Mouse (Mus musculus) neural tube, embryonic 14.5 days (tissue): ENCODE results near the gene Psat1. TPM values are rescaled to one million over a fixed set of nuclear protein-coding genes. Genes with fewer than 3 reads are reported as not detected.

Experiments used
- ATAC-seq: fragments of 200-750 bp; cut with Nextera tagmentation; 2 replicates; pipeline ENCODE4 v1.8.0; 2017; ENCODE audit warnings: low read depth, mild to moderate bottlenecking, moderate TSS enrichment, moderate library complexity
- H3K27ac ChIP-seq: fragments of 300-500 bp; sonication (generic); 2 replicates; pipeline ENCODE4 v1.5.1; 2014; ENCODE audit warnings: low read depth, mild to moderate bottlenecking, control low read depth, low read length, moderate library complexity, mixed read lengths
- H3K27me3 ChIP-seq: fragments of 300-500 bp; sonication (generic); 2 replicates; pipeline ENCODE4 v1.6.1; 2014; ENCODE audit warnings: low read length; ENCODE audit not compliant: control insufficient read depth, insufficient read depth
- H3K36me3 ChIP-seq: fragments of 300-500 bp; sonication (generic); 2 replicates; pipeline ENCODE4 v1.6.1; 2014; ENCODE audit warnings: low read length, mixed read lengths; ENCODE audit not compliant: control insufficient read depth, insufficient read depth
- H3K4me1 ChIP-seq: fragments of 300-500 bp; sonication (generic); 2 replicates; pipeline ENCODE4 v1.6.1; 2014; ENCODE audit warnings: low read length; ENCODE audit not compliant: control insufficient read depth, insufficient read depth
- H3K4me2 ChIP-seq: fragments of 300-500 bp; sonication (generic); 2 replicates; pipeline ENCODE4 v1.6.1; 2014; ENCODE audit warnings: mild to moderate bottlenecking, low read depth, low read length, control low read depth
- H3K4me3 ChIP-seq: fragments of 300-500 bp; sonication (generic); 2 replicates; pipeline ENCODE4 v1.5.1; 2014; ENCODE audit warnings: low read depth, low read length, control low read depth, mixed read lengths
- H3K9ac ChIP-seq: fragments of 300-500 bp; sonication (generic); replicated peaks from 2 replicates; pipeline ENCODE4 v1.6.1; 2014; ENCODE audit warnings: low read depth, mild to moderate bottlenecking, control low read depth, low read length, mixed read lengths
- H3K9me3 ChIP-seq: fragments of 300-500 bp; sonication (generic); 2 replicates; pipeline ENCODE4 v1.6.1; 2016; ENCODE audit warnings: low read length; ENCODE audit not compliant: control insufficient read depth
- WGBS: fragments of 180-500 bp; shearing (Covaris S2); extraction: QIAGEN DNeasy Blood & Tissue Kit; methylation state at CpG from one replicate; pipeline ENCODE4 v1.1.7; 2014; 5-methylcytosine and 5-hydroxymethylcytosine counted together
- polyA plus RNA-seq: library from polyadenylated mRNA; unstranded; fragments of >200 nt; fragmentation: Nextera tagmentation; extraction: Ambion mirVana; gene quantifications from 2 replicates; pipeline ENCODE4 v1.2.1, GENCODE M21; 2014

Gene Psat1
- 65.9 and 66.7 TPM in 2 replicates for polyA plus RNA-seq

DNA sequence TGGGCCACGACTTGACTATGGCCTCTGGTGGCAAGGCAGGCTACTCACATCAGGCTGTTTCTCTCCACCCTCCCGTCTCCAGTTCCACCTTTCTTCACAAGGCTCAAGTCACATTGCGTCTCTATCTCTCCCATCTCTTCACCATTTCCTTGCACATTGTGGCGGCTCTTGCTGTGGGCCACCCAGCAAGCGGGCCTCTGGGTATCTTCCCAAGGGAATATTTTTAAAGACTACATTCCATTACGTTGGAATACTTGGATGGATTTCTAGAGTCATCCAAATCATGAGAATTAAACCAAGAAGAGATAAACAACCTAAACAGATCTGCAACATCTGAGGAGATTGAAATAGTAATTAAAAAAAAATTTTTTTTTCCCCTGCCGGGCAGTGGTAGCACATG is at the start of gene Psat1:
TSS of gene Psat1 (minus strand) at position 101 of the 400 bp plus-strand sequence.
- Histone ChIP-seq H3K4me1 (no peaks in the 10 kb centered on the region), H3K4me2 (no peak within 1 kb of the TSS), H3K9ac (no peak within 1 kb of the TSS), H3K9me3 (no peaks in the 10 kb centered on the region), H3K27me3 (no peaks in the 10 kb centered on the region), H3K27ac (no peak within 1 kb of the TSS), H3K36me3 (no peaks in the 10 kb centered on the region), H3K4me3 (no peak within 1 kb of the TSS)
- ATAC-seq = no peak
- 86% methylated on average over 7 of the region's 7 CpGs for WGBS

DNA sequence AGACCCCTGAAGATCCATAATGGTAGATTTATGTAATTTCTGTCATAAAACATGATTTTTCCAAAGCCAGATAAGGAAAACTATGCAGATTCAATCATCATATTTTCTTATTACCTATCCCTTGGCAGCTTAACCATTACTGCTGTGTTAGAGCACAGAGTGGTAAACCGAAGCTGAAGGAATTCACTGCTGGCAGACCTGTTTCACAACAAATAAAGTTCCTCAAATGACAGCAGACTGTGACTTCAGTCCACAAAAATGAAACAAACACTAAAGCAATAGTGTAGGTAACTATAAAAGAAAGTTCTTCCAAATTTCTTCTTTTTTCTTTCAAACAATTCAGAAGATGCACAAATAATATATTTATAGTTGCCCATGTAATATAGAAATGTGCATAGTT is 43.0 kb upstream of the Psat1 start:
- Histone ChIP-seq H3K9me3 (no peaks in the 10 kb centered on the region), H3K27me3 (no peaks in the 10 kb centered on the region), H3K4me2 (no peak overlapping the region), H3K4me3 (no peak overlapping the region), H3K36me3 (no peaks in the 10 kb centered on the region), H3K9ac (no peak overlapping the region), H3K4me1 (no peaks in the 10 kb centered on the region), H3K27ac (no peak overlapping the region)
- 100% methylated on average over 1 of the region's 1 CpGs for WGBS
- ATAC-seq = no peak

DNA sequence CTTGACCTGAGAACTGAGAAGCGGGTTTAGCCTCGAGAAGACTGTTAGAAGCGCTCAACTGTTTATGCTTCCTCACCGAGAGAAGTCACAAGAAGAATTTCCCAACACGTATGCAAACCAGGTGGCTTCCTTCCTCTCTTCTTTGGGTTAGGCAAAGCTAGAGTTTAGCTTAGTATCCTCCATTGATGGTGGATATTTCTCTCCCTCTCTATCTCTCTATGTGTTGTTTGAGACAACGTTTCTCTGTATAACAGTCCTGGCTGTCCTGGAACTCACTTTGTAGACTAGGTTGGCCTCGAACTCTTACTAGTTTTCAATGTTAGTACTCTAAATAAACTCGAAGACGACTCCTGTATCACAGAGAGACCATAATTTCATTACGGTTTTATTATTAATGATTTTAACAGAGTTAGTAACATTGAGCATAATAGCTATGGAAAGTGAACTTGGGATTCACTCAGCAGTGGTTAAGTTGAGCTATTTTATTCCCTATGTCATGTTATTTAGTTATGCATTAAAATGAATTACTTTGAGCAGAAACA is 38.1 kb upstream of the Psat1 start:
- peaks cover 20% of the 10 kb centered on the region for H3K4me1 ChIP-seq
- H3K36me3 ChIP-seq = no peaks in the 10 kb centered on the region; the same call in 1 of the 2 replicates
- peak overlapping the region; percentile 89 for H3K9ac ChIP-seq
- 28% methylated on average over 10 of the region's 10 CpGs for WGBS
- ATAC-seq = peak; percentile 4
- H3K9me3 ChIP-seq = no peaks in the 10 kb centered on the region
- H3K27ac ChIP-seq = peak overlapping the region; percentile 93; the same call in 1 of the 2 replicates
- no peaks in the 10 kb centered on the region for H3K27me3 ChIP-seq
- peak overlapping the region; percentile 89 for H3K4me3 ChIP-seq
- H3K4me2 ChIP-seq = peak overlapping the region; percentile 71

DNA sequence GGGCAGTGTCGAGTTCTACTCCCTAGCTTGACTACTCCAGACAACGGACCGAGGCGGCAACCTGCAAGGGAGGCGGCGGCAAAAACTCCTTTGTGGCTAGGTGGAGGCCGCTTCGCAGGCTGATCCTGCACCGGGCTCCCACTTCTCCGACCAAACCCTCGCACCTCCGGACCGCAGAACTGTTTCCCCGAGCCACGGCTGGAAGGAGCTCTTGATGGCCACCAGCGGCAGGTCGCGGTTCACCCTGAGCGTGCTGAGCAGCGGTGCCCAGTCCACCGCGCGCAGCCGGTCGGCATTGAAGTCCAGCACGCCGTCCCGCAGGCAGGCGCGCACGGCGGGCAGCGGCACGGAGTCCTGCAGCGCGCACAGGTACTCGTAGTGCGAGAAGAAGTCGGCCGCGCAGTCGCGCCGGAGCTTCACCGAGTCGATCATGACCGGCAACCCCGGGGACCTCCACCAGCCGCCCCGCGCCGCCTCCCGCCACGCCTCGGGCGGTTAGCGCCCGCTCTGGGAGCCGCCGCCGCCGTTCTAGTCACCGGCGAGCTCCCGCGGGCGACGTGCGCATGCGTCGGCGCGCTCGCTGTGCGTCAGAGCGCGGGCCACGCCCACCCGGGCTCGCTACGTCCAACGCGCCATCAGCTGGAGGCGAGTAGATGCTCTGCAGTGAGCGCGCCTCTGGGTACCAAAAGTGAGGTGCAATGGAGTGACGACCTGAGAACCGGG is 37.5 kb upstream of the Psat1 start, which contains the start of gene Cep78:
TSS of gene Cep78 (minus strand) at position 541 of the 723 bp plus-strand sequence.
- no peaks in the 10 kb centered on the region for H3K27me3 ChIP-seq

DNA sequence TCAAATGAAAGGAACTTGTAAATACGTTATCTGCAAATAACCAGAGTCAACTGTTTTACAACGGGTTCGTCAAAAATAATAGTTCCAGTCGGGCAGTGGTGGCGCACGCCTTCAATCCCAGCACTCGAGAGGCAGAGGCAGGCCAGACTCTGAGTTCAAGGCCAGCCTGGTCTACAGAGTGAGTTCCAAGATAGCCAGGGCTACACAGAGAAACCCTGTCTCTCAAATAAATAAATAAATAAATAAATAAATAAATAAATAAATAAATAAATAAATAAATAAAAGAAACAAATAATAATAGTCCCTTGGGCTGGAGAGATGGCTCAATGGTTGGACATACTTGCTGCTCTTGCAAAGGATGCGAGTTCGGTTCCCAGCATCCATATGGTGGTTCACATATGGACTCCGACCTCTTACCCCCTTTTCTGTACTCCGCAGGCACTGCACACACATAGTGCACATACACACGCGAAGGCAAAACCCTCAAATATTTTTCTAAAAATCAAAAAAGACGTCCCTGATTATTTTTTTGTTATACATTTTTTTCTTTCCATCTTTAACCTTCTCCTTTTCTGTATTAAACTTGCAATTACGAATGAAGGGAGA is 36.7 kb upstream of the Psat1 start:
- Histone ChIP-seq H3K36me3 (no peaks in the 10 kb centered on the region; the same call in 1 of the 2 replicates), H3K4me1 (peaks cover 20% of the 10 kb centered on the region), H3K9me3 (no peaks in the 10 kb centered on the region), H3K9ac (peak overlapping the region; percentile 89), H3K27ac (peak overlapping the region; percentile 93), H3K27me3 (no peaks in the 10 kb centered on the region), H3K4me2 (peak overlapping the region; percentile 71), H3K4me3 (peak overlapping the region; percentile 89)
- 43% methylated on average over 15 of the region's 15 CpGs for WGBS
- no peak for ATAC-seq

More for the DNA sequence above, 37.5 kb upstream of the Psat1 start, which contains the start of gene Cep78:
- Histone ChIP-seq H3K27ac (peak within 1 kb of the TSS; percentile 93), H3K9ac (peak within 1 kb of the TSS; percentile 89), H3K4me1 (peaks cover 20% of the 10 kb centered on the region), H3K36me3 (no peaks in the 10 kb centered on the region; the same call in 1 of the 2 replicates), H3K4me2 (peak within 1 kb of the TSS; percentile 71), H3K4me3 (peak within 1 kb of the TSS; percentile 89), H3K9me3 (no peaks in the 10 kb centered on the region)
- under 1% methylated on average over 74 of the region's 88 CpGs for WGBS
- peak; percentile 91 for ATAC-seq

DNA sequence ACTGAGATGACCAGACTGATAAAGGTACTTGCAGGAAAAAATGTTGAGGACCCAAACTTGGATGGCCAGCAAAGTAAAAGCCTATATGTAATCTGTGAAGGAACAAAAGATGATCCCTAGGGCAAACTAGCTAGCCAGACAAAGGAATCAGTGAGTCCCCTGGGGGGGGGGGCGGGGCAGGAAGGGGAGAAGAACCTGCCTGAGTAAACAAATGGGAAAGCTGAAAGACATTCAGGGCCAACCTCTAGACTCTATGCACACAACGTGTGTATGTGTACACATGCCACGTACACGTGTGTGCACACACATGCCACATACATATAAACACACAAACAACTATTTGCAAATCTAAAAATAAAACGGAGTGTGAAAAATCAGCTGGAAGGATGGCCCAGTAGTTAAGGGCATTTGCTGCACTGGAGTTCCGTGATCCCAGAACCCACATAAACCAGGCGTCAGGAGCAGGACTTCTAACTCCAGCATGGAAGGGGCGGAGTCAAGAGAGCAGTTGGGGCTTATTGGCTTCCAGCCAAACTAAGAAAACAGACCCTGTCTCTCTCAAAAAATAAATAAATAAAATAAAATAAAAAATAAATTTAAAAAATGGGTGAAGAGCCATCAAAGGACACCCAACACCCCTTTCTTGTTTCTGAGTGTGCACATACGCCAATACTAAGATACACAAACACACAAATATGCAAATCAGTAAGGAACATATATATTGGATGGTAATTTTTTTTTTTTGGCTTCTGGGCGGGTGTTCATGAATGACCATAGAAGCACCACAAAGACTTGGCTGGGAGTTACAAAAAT is 36.0 kb upstream of the Psat1 start:
- no peaks in the 10 kb centered on the region for H3K27me3 ChIP-seq
- ATAC-seq = no peak
- H3K4me2 ChIP-seq = peak overlapping the region; percentile 71; the same call in 1 of the 2 replicates
- H3K4me1 ChIP-seq = peaks cover 20% of the 10 kb centered on the region
- H3K9me3 ChIP-seq = no peaks in the 10 kb centered on the region
- H3K36me3 ChIP-seq = no peaks in the 10 kb centered on the region; the same call in 1 of the 2 replicates
- WGBS = 32% methylated on average over 10 of the region's 10 CpGs
- peak overlapping the region; percentile 89; the same call in 1 of the 2 replicates for H3K4me3 ChIP-seq
- H3K9ac ChIP-seq = no peak overlapping the region
- no peak overlapping the region; the same call in 1 of the 2 replicates for H3K27ac ChIP-seq

DNA sequence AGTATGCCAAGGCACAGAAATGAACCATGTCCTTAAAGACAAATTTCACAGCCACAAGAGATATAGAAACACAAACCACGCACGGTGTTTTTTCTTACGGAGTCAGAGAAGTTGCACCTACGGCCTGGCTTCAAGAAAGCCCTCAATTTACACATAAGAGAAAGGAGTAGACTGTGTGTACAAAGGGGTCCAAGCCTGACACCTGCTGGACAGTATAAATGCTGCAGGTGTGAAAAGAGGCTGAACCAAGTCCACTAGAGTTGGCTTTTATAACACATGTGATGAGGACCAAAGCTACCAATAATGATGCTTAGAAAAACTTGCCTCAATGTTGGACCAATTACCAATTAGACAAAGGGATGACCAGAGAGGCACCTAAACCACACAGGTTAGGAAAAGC is 34.7 kb upstream of the Psat1 start:
- Histone ChIP-seq H3K9ac (no peak overlapping the region), H3K36me3 (peaks cover 10% of the 10 kb centered on the region; the same call in 1 of the 2 replicates), H3K4me2 (peak overlapping the region; percentile 29; the same call in 1 of the 2 replicates), H3K4me3 (no peak overlapping the region), H3K9me3 (no peaks in the 10 kb centered on the region), H3K4me1 (peaks cover 20% of the 10 kb centered on the region), H3K27ac (no peak overlapping the region), H3K27me3 (no peaks in the 10 kb centered on the region)
- WGBS = 53% methylated on average over 4 of the region's 4 CpGs
- ATAC-seq = 0 out of 2 replicates have a peak, but pooled peaks have one; percentile 33

DNA sequence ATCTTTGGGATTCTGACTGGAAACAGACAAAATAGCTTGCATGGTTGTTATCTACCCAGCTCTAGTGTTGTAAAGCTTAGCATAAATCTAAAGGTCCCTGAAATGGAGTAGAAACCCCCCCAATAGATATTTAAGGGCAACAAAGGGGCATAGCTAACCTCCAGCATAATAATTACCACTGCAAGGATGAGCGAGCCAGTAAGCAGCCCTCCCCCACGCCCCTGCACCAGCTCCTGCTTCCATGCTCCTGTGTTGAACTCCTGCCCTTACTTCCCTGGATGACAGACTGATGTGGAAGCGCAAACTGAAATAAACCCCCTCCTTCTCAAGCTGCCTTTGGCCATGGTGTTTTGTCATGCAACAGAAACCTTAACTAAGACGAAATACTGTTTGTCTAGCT is 26.2 kb upstream of the Psat1 start:
- Histone ChIP-seq H3K27ac (no peak overlapping the region), H3K27me3 (no peaks in the 10 kb centered on the region), H3K4me2 (no peak overlapping the region), H3K9me3 (no peaks in the 10 kb centered on the region), H3K36me3 (peaks cover 60% of the 10 kb centered on the region), H3K4me3 (no peak overlapping the region), H3K9ac (no peak overlapping the region), H3K4me1 (no peaks in the 10 kb centered on the region)
- 59% methylated on average over 4 of the region's 4 CpGs for WGBS
- no peak for ATAC-seq
